Mouse (Mus musculus) cerebellum, adult 2 months (tissue): ENCODE results near the gene Trim56.

Experiments
- CTCF ChIP-seq: fragments of 200-500 bp; IDR thresholded peaks from 2 replicates; pipeline ENCODE4 v1.5.1; 2011; ENCODE audit warnings: low read depth, mild to moderate bottlenecking, control low read depth, low read length, moderate library complexity, borderline replicate concordance; ENCODE audit not compliant: insufficient read depth
- POLR2A ChIP-seq: fragments of 200-500 bp; IDR thresholded peaks from 2 replicates; pipeline ENCODE4 v1.6.1; 2011; ENCODE audit warnings: low read length, control low read depth, borderline replicate concordance; ENCODE audit not compliant: insufficient read depth

- no peak for TF ChIP-seq CTCF
- no peak for TF ChIP-seq POLR2A
Observed at GRCm38 (mm10) chr5:137073141-137073540, 42.9 kb downstream of the Trim56 start.
